Mouse (Mus musculus): ENCODE data around the gene Efcab5.
"Not testable (repeated sequence)": the region's sequence is repeated elsewhere in the genome, so short reads cannot be mapped to it uniquely, and the experiment has no call there.

Efcab5 gene

GRCm38 (mm10) chr11:77096991-77097390 lies 91.8 kb downstream of the Efcab5 start:
- no peak for DNase-seq (ENCODE audit: low spot score in 2 of 2)

DNA sequence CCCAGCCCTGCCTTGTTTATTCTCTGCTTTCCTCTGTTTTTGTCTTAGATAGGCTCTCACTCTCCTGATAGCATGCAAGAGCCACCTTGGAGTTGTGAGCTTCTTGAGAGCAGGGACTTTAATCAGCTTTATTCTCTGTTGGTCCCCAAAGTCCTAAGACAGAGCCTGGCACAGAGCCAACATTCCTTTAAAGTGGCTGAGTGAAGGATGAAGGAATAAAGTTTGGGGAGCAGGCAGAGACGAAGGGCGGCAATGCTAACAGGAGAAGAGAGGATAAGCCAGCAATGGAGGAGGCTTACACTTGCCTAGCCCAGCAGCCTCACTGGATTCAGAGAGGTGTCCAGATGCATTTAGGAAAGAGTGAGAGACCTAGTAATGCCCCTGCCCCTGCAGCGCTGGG lies 92.2 kb downstream of the Efcab5 start:
- no peak for DNase-seq (ENCODE audit: low spot score in 2 of 2)

DNA sequence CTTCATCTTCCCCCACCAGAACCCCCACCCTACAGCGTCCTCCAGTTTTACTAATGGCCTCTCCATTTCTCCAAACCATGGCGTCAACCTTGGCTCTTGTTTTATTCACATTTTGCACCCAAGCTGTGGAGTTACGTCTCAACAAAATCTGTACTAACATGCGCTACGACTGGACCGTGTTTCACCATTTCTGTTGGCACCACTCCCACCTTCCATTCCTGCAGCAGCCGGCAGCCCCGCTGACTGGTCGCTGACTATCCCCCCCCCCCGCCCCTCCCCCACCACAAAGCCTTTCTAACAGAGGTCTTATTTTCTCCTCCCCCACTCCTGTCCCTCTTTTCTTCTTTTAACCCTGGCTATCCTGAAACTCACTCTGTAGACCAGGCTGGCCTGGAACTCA lies 93.6 kb downstream of the Efcab5 start:
- no peak for DNase-seq (ENCODE audit: low spot score in 2 of 2)

GRCm38 (mm10) chr11:77094136-77094535 lies 94.6 kb downstream of the Efcab5 start:
- no peak for DNase-seq (ENCODE audit: low spot score in 2 of 2)

- DNase-seq (ENCODE audit: low spot score in 2 of 2): peak; percentile 26 to 36
Measured at GRCm38 (mm10) chr11:77093208-77093607, 95.6 kb downstream of the Efcab5 start.

DNA sequence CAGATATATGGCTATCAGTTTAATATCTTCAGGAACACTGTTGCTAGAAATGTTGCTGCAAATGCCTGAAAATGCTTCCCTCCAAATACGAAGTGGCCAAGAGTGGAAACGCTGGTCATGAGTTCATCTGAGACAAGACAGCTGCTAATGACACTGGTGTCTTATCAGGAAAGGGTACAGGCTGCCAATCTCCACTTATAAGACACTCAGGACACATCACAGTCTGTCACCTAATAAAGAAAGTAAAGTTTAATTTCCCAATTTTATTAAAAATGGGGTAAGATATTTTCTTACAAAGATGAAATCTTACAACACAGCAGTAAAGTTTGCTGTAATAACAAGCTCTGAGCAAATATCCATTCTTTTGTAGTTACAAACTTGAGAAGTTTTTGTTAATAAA lies 99.6 kb downstream of the Efcab5 start:
- DNase-seq (ENCODE audit: low spot score in 2 of 2): no peak

DNA sequence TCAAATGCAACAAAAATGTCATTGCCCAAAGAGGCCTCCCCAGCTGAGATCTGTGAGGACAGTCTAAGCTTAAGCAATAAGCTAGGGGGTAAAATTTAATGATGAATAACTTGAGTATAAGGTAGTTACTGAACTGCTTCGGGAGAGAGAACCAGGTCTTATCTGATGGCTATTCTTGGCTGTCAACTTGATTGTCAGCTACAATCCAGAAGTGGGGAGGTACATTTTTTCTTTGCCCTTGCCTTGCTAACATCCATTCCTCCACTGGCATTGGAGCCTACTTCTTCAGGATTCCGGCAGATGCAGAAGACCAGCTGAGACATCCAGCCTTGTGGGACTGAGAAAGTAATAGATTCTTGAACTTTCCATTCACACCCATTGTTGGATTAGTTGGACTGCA lies 101.8 kb downstream of the Efcab5 start:
- DNase-seq (ENCODE audit: low spot score in 2 of 2): no peak

GRCm38 (mm10) chr11:77084001-77084682 lies 104.6 kb downstream of the Efcab5 start:
- DNase-seq (ENCODE audit: low spot score in 2 of 2): no peak

DNA sequence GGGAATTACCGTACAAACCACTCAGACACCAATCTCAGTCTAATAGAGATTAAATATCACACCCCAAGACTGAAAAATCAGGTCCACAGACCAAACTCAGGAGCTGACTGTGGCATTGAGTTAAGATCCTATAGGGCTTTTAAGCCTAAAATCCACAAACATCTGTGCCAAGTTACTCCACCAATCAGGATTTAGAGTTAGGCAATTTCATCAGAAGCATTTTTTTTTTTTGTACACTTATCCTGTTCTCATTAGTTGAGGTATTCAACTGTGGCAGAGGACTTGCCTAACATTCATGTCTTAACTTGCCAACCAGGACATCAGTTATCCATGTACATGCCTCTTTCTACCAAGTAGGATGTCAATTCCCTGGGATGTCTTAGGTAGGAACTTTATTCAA lies 109.4 kb downstream of the Efcab5 start:
- DNase-seq (ENCODE audit: low spot score in 2 of 2): no peak

DNA sequence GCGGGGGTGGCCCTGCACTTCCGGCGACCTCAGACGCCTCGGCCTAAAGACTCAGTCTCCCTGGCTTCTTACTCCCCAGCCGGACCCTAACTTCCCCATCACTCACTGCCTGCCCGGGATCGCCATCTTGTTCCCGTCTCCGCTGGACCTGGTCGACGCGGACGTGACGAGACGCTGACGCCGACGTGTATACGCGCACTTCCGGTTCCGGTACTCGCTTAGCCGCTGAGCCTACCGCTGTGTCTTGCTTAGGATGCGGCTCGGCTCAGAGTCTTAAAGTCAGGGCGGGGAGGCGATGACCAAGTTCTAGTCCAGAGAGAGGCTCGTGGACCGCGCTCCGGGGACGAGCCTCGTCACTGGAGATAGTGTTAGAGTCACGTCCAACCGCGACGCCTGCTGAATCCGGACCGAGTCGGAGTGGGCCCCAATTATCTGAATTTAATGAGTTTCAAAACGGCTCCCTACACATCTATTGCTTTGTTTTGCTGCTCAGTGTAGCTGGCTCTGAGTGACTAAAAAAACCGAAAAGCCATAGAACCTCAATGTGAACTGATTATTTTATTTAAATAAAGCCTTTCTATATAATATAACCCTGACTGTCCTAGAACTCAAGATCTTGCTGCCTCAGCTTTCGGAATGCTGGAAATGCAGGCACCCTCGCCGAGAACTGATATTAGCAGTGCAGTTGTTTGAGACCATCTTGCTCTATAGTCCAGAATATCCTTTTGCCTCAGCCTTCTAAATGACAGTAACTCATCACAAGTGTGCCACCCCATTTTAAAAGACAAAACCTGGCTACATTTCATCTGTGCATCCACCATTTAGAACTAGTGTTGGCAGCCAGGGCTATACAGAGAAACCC lies 110.3 kb downstream of the Efcab5 start, which contains the start of gene Nsrp1:
Gene Nsrp1 (minus strand): TSS at position 163 of the 862 bp plus-strand sequence.
- peak; percentile 93 to 96 for DNase-seq (ENCODE audit: low spot score in 2 of 2)

DNA sequence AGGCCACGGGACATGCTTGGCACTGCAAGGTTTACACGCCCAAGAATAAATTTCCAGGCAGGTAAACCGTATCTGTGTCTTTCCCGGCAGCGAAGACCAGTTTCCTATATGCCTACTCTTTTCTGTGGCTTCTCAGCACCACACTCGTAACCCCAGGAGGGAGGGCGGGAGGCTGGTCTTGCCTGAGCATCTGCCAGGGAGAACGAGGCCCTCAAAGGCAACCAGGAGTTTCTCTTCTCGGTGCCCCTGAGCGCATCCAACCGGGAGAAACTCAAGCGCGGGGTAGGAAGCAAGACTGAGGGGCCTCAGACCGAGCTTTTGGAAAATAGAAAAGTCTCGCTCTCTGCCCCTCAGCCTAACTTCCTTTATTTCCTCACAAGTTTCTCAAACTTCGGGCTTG lies 111.0 kb downstream of the Efcab5 start:
- DNase-seq (ENCODE audit: low spot score in 2 of 2): no peak

GRCm38 (mm10) chr11:77077331-77077730 lies 111.4 kb downstream of the Efcab5 start:
- DNase-seq (ENCODE audit: low spot score in 2 of 2): not testable (repeated sequence)

GRCm38 (mm10) chr11:77070721-77071120 lies 118.0 kb downstream of the Efcab5 start:
- peak; percentile 7 to 16 for DNase-seq (ENCODE audit: low spot score in 2 of 2)

DNA sequence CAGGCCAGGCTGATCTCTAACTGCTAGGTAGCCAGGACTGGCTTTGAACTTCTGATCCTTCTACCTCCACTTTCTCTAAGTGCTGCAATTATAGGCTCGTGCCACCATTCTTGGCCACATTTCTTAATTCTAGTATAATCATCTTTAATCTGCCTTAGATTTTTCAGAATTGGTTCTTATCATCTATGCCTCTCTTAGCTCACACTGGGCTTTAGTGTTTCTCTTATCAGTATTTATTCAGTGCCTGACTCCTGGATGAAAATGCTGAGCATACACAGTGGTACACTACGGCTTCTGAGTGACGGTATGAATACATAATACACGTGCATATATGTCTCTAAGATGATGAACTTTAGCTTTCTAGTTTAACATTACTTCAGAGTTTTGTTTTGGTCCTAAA lies 119.9 kb downstream of the Efcab5 start:
- no peak for DNase-seq (ENCODE audit: low spot score in 2 of 2)

DNA sequence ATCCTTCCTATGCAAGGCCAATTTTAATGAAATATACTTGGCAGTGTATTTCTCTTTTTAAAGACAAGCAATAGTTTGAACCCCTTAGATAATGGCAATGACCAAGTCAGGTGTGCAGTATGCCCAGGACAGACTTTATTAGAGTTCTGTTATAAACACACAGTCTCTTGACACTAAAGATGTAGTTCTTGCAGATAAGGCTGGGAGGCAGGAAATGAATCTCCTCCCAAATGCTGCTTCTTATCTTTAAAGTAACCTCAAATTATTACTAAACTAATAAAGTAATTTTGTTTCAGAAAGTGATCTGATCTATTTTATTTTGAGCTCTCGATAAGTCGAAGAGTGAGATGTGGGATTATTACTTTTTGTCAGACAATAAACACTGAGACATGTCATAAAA lies 125.4 kb downstream of the Efcab5 start:
- DNase-seq (ENCODE audit: low spot score in 2 of 2): no peak

DNA sequence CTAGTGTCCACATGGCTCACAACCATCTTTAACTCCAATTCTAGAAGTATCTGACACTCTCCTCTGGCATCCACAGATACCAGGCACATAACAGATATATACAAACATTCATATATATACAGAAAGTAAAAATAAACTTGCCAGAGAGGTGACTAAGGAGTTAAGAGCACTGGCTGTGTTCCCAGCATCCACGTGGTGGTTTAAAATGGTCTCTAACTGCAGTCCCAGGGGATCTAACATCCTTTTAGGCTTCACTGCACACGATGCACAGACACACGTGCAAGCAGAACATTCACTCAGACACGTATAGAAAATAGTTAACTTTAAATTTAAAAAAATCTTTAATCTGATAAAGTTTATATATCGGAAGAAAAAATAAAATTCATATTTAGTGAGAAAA lies 126.8 kb downstream of the Efcab5 start:
- no peak for DNase-seq (ENCODE audit: low spot score in 2 of 2)

- DNase-seq (ENCODE audit: low spot score in 2 of 2): no peak
Measured at GRCm38 (mm10) chr11:77042816-77043215, 146.0 kb downstream of the Efcab5 start.

- DNase-seq (ENCODE audit: low spot score in 2 of 2): no peak
Measured at GRCm38 (mm10) chr11:77041891-77042290, 146.9 kb downstream of the Efcab5 start.

Measured in right cerebral cortex, adult 2 months (tissue).